Mouse (Mus musculus) neural tube, embryonic 14.5 days (tissue): ENCODE measurements around the gene Ptpro. TPM values are rescaled to one million over a fixed set of nuclear protein-coding genes. Genes with fewer than 3 reads are reported as not detected.
"Not testable (repeated sequence)": the region's sequence is repeated elsewhere in the genome, so short reads cannot be mapped to it uniquely, and the experiment has no call there.

Source experiments
- ATAC-seq: fragments of 200-750 bp; cut with Nextera tagmentation; 2 replicates; pipeline ENCODE4 v1.8.0; 2017; ENCODE audit warnings: low read depth, mild to moderate bottlenecking, moderate TSS enrichment, moderate library complexity
- H3K27ac ChIP-seq: fragments of 300-500 bp; sonication (generic); 2 replicates; pipeline ENCODE4 v1.5.1; 2014; ENCODE audit warnings: low read depth, mild to moderate bottlenecking, control low read depth, low read length, moderate library complexity, mixed read lengths
- H3K27me3 ChIP-seq: fragments of 300-500 bp; sonication (generic); 2 replicates; pipeline ENCODE4 v1.6.1; 2014; ENCODE audit warnings: low read length; ENCODE audit not compliant: control insufficient read depth, insufficient read depth
- H3K36me3 ChIP-seq: fragments of 300-500 bp; sonication (generic); 2 replicates; pipeline ENCODE4 v1.6.1; 2014; ENCODE audit warnings: low read length, mixed read lengths; ENCODE audit not compliant: control insufficient read depth, insufficient read depth
- H3K4me1 ChIP-seq: fragments of 300-500 bp; sonication (generic); 2 replicates; pipeline ENCODE4 v1.6.1; 2014; ENCODE audit warnings: low read length; ENCODE audit not compliant: control insufficient read depth, insufficient read depth
- H3K4me2 ChIP-seq: fragments of 300-500 bp; sonication (generic); 2 replicates; pipeline ENCODE4 v1.6.1; 2014; ENCODE audit warnings: mild to moderate bottlenecking, low read depth, low read length, control low read depth
- H3K4me3 ChIP-seq: fragments of 300-500 bp; sonication (generic); 2 replicates; pipeline ENCODE4 v1.5.1; 2014; ENCODE audit warnings: low read depth, low read length, control low read depth, mixed read lengths
- H3K9ac ChIP-seq: fragments of 300-500 bp; sonication (generic); replicated peaks from 2 replicates; pipeline ENCODE4 v1.6.1; 2014; ENCODE audit warnings: low read depth, mild to moderate bottlenecking, control low read depth, low read length, mixed read lengths
- H3K9me3 ChIP-seq: fragments of 300-500 bp; sonication (generic); 2 replicates; pipeline ENCODE4 v1.6.1; 2016; ENCODE audit warnings: low read length; ENCODE audit not compliant: control insufficient read depth
- WGBS: fragments of 180-500 bp; shearing (Covaris S2); extraction: QIAGEN DNeasy Blood & Tissue Kit; methylation state at CpG from one replicate; pipeline ENCODE4 v1.1.7; 2014; 5-methylcytosine and 5-hydroxymethylcytosine counted together
- polyA plus RNA-seq: library from polyadenylated mRNA; unstranded; fragments of >200 nt; fragmentation: Nextera tagmentation; extraction: Ambion mirVana; gene quantifications from 2 replicates; pipeline ENCODE4 v1.2.1, GENCODE M21; 2014

The Ptpro gene
- polyA plus RNA-seq, 1 experiment from 2014 or later, result 56.4 TPM

- Histone ChIP-seq H3K9me3 (no peaks in the 10 kb centered on the region), H3K4me1 (peaks cover 7% of the 10 kb centered on the region; the same call in 1 of the 2 replicates), H3K9ac (no peak overlapping the region), H3K4me2 (no peak overlapping the region), H3K36me3 (no peaks in the 10 kb centered on the region), H3K27me3 (no peaks in the 10 kb centered on the region), H3K27ac (no peak overlapping the region), H3K4me3 (no peak overlapping the region)
- no peak for ATAC-seq
- 86% methylated on average over 19 of the region's 19 CpGs for WGBS
Observed at GRCm38 (mm10) chr6:137440559-137441486, 188.7 kb downstream of the Ptpro start.

GRCm38 (mm10) chr6:137443089-137443488 lies 191.0 kb downstream of the Ptpro start:
- Histone ChIP-seq H3K9me3 (no peaks in the 10 kb centered on the region), H3K36me3 (no peaks in the 10 kb centered on the region), H3K27me3 (no peaks in the 10 kb centered on the region), H3K4me2 (no peak overlapping the region), H3K9ac (no peak overlapping the region), H3K4me3 (no peak overlapping the region), H3K27ac (no peak overlapping the region), H3K4me1 (no peaks in the 10 kb centered on the region)
- no peak for ATAC-seq
- WGBS, result 95% methylated on average over 12 of the region's 12 CpGs

DNA sequence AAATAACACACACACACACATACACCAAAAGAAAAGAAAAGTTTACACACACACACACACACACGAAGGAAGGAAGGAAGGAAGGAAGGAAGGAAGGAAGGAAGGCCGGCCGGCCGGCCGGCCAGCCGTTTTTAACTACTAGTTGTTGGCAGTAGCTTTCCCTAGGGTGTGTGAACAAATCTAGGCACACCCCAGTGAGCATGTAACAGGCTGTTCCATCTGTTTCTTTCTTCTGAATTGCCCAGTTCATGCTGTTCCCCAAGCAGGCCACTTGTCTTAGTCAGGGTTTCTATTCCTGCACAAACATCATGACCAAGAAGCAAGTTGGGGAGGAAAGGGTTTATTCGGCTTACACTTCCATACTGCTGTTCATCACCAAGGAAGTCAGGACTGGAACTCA lies 194.0 kb downstream of the Ptpro start:
- not testable (repeated sequence) for H3K9ac ChIP-seq, ATAC-seq, H3K4me2 ChIP-seq, H3K9me3 ChIP-seq, H3K27me3 ChIP-seq, H3K4me3 ChIP-seq, H3K27ac ChIP-seq, H3K36me3 ChIP-seq, H3K4me1 ChIP-seq
- WGBS, result 79% methylated on average over 6 of the region's 7 CpGs

- H3K4me3 ChIP-seq, result no peak overlapping the region
- no peak overlapping the region for H3K27ac ChIP-seq
- no peaks in the 10 kb centered on the region for H3K4me1 ChIP-seq
- WGBS, result 14% methylated on average over 10 of the region's 10 CpGs
- H3K4me2 ChIP-seq, result no peak overlapping the region
- H3K9me3 ChIP-seq, result no peaks in the 10 kb centered on the region
- no peak overlapping the region for H3K9ac ChIP-seq
- H3K36me3 ChIP-seq, result no peaks in the 10 kb centered on the region
- no peaks in the 10 kb centered on the region for H3K27me3 ChIP-seq
- ATAC-seq, result peak; percentile 93
Observed at GRCm38 (mm10) chr6:137455537-137456041, 203.5 kb downstream of the Ptpro start.

DNA sequence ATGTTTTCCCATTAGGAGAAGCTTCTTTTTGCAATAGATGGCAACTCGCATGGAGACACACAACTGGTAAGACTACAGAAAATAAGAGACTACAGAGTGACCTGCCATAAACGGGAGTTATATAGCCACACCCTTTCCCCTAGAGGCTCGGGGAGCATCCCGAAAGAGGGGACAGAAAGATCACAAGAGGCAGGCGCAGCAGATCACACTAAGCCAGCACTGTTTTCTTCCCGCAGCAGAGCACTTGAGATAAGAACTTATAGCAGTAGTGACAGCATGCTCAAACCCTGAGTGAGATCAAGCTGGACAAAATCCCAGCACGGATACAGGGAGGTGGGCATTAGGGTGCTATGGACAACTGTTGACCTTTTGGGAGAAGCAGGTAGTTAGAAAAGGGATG lies 203.9 kb downstream of the Ptpro start:
- WGBS, result 70% methylated on average over 7 of the region's 7 CpGs
- Histone ChIP-seq H3K9ac (no peak overlapping the region), H3K4me3 (no peak overlapping the region), H3K27me3 (no peaks in the 10 kb centered on the region), H3K36me3 (no peaks in the 10 kb centered on the region), H3K4me2 (no peak overlapping the region), H3K4me1 (no peaks in the 10 kb centered on the region), H3K27ac (no peak overlapping the region), H3K9me3 (no peaks in the 10 kb centered on the region)
- peak; percentile 32; the same call in 1 of the 2 replicates for ATAC-seq

DNA sequence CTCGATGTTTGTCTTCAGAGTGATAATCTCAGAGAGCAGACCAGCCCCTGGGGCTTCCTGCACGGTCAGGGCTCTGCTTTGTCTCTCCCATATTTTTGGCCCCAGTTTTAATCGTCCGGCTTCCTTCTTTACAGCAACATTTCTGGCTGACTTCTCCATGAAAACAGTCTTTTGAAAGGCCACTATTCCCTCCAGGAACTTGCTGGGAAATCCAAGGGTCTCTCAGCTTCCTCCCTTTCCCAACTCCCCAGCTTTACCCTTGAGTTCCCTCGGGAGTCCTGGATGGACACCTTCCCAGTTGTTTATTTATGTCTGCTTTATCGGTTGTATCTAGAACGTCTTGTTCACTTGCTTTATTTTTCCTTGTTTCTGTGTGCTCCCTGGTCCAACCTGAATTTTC lies 205.1 kb downstream of the Ptpro start:
- no peak overlapping the region for H3K4me2 ChIP-seq

DNA sequence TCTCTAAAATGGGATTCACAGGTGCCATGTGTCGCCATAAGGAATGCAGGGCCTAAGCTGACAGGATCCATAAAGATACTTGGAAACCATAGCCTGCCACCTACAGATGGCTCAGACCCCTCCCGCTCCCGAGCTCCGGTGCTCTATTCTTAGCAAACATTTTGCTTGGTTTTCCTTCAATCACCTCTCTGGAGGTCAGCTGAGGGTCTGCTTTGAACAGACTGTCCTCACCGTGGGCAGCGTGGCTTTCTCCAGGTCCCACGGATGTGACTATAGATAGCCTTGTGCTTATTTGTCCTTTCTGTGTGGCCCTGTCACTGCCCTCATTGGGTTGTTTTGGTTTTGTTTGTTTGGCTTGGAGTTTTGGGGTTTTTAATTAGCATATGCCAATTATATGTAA lies 206.0 kb downstream of the Ptpro start:
- Histone ChIP-seq H3K27ac (no peak overlapping the region), H3K4me1 (no peaks in the 10 kb centered on the region), H3K9ac (no peak overlapping the region), H3K4me3 (no peak overlapping the region), H3K27me3 (no peaks in the 10 kb centered on the region), H3K36me3 (no peaks in the 10 kb centered on the region), H3K9me3 (no peaks in the 10 kb centered on the region), H3K4me2 (no peak overlapping the region)
- ATAC-seq, result no peak
- WGBS, result 86% methylated on average over 7 of the region's 7 CpGs

More for the DNA sequence above, 205.1 kb downstream of the Ptpro start:
- WGBS, result 61% methylated on average over 7 of the region's 7 CpGs
- Histone ChIP-seq H3K27me3 (no peaks in the 10 kb centered on the region), H3K4me3 (no peak overlapping the region), H3K36me3 (no peaks in the 10 kb centered on the region), H3K9ac (no peak overlapping the region), H3K27ac (no peak overlapping the region), H3K9me3 (no peaks in the 10 kb centered on the region), H3K4me1 (no peaks in the 10 kb centered on the region)
- no peak for ATAC-seq

DNA sequence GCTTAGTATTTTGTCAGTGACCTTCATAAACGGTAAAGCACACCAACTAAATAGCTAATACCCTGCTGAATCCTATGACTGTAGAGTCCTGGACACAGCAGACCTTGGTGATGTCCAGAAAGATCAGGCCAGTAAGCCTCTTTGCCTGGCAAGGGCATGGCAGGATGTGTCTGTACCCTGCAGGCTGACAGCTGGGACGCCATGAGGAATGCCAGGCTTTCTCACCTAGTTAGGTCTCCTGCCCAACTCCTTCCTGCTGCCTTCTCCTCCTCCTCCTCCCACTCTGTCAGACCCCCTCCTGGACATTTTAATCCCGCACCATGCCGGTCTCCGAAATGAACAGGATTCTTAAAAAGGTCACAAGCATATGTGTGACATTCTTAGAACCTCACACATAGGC lies 211.7 kb downstream of the Ptpro start:
- 96% methylated on average over 5 of the region's 5 CpGs for WGBS
- H3K4me1 ChIP-seq, result no peaks in the 10 kb centered on the region

GRCm38 (mm10) chr6:137465253-137465652 lies 213.1 kb downstream of the Ptpro start:
- ATAC-seq, result peak; percentile 68; the same call in 1 of the 2 replicates
- WGBS, result 34% methylated on average over 2 of the region's 2 CpGs
- Histone ChIP-seq H3K4me2 (no peak overlapping the region), H3K27me3 (no peaks in the 10 kb centered on the region), H3K4me3 (no peak overlapping the region), H3K9ac (no peak overlapping the region), H3K36me3 (no peaks in the 10 kb centered on the region), H3K4me1 (no peaks in the 10 kb centered on the region), H3K27ac (peak overlapping the region; percentile 4; the same call in 1 of the 2 replicates), H3K9me3 (no peaks in the 10 kb centered on the region)

More for the DNA sequence above, 211.7 kb downstream of the Ptpro start:
- H3K9me3 ChIP-seq, result no peaks in the 10 kb centered on the region
- H3K4me3 ChIP-seq, result no peak overlapping the region
- H3K9ac ChIP-seq, result no peak overlapping the region
- no peaks in the 10 kb centered on the region for H3K27me3 ChIP-seq
- no peak for ATAC-seq
- H3K4me2 ChIP-seq, result no peak overlapping the region
- H3K27ac ChIP-seq, result no peak overlapping the region
- H3K36me3 ChIP-seq, result no peaks in the 10 kb centered on the region
